Mouse (Mus musculus) heart, adult 9 months (tissue): ENCODE results near the gene Zfand2a.

ENCODE experiments used
- DNase-seq, 2 experiments: peaks; one replicate each; pipeline ENCODE4 v3.0.0; 2022; ENCODE audit warnings: low spot score in 2 of 2

Zfand2a gene

DNA sequence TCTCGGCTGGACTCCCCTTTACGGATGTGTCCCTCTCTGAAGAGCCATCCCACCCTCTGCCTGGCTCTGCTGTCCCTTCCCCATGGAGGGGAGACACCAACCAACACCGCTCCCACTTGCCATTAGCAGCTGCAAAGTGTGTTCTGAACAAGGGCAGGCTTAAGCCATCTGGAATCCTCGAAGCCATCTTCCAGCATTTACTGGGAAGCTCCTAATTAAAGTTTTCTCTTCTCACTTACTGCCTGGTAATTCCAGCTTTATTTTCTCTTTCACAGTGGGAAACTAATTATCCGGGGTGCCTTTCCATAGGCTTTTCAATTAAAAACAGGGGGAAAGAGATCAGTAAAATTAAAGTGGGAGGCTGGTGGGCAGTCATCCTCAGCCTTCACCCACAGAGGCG lies 52.0 kb downstream of the Zfand2a start:
- DNase-seq: no peak

DNA sequence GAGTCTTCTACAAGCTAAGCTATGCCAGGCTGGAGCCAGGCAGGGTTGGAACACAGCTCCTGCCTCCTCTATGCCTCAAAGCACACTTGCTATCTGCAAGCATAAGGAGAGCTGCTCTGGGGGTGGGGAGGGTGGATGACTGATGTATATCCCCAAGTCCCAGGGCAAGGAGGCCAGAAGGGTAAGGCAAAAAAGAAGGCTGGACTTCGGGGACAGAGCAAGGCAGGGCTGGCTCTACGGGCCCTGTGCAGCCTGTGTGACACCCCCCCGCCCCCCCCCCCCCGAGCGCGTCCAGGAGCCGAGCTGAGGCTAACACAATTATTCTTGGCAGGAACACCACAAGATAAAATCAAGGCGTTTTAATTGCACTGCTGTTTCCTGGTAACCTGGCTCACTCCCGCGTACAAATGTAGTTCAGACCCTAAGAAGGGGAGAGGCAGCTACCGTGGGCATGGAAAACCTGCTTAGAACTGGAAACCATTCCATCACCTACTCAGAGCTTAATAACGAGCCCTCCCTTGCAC lies 54.5 kb downstream of the Zfand2a start:
- DNase-seq: no peak

GRCm38 (mm10) chr5:139427989-139428388 lies 56.4 kb downstream of the Zfand2a start:
- DNase-seq: peak in 1 of 2 experiments; percentile 51

- no peak for DNase-seq
Measured at GRCm38 (mm10) chr5:139427001-139427400, 57.3 kb downstream of the Zfand2a start.

- no peak for DNase-seq
Measured at GRCm38 (mm10) chr5:139425198-139425597, 59.2 kb downstream of the Zfand2a start.

GRCm38 (mm10) chr5:139423026-139423865 lies 61.1 kb downstream of the Zfand2a start, which contains the start of gene Gper1:
Gper1 (plus strand) TSS chr5:139423151.
- DNase-seq: no peak
